Mouse (Mus musculus) right cerebral cortex, postnatal 4 days (tissue): ENCODE measurements around the gene S1pr4.
A peak's percentile ranks its signal among the peaks of the same experiment; 100 is the strongest.

Experiments
- DNase-seq: peaks from one replicate; pipeline ENCODE4 v3.0.0-alpha.2; 2022

S1pr4 gene

DNA sequence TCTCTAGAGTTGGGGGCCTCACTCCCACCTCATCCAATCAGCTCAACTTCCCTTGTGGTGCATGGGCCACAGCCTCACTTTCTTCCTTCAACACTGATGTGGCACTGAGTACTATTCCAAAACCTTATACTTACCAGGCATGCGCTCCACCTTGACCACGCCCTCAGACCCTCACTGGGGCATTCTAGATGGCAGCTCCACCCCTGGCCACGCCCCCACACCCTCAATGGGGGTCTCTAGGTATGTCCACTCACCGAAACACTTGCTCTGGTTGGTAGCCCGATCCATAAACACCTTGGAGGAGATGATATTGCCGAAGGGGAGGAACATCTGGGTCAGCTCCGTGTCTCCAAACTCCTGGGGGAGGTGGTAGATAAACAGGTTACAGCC, 37.5 kb downstream of the S1pr4 start:
- no peak for DNase-seq

GRCm38 (mm10) chr10:81461673-81462414, 38.1 kb downstream of the S1pr4 start:
- DNase-seq = peak; percentile 10

DNA sequence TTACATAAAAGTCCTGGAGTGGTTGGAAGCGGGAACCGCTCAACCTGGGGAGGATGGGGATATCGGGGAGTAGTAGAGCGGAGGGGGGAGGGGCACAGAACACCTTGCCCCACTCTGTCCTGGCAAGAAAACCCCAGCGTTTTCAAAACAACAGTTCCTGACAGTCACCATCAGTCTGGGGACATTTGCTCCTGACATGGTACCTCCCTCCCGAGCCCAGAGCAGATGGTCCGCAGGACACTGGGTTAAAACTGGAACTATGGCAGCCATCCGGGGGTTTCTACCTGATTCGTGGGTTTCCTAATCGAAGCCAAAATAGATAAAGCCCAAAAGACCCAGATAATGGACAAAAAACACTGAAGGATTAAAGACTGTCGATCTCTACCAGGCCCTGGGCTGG, 39.0 kb downstream of the S1pr4 start:
- peak; percentile 8 for DNase-seq

DNA sequence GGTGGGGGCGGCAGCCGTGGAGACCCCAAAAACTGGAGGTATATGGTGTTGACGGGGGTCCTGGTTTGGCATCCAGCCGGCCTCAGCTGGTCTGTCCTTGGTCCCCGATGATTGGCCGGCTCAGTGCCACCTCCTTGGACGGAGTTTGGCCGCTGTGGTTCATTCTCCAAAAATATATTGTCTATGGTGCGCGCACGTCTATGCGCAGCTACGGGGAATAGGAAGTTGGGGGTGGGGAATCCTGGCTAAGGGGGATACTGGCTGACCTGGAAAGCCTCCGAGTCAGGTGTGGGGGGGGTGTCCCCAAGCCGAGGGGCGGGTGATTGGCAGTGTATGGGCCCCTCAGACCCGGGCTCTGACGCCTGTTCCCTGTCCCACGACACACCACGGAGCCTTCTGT, 39.5 kb downstream of the S1pr4 start:
- DNase-seq = peak; percentile 28

GRCm38 (mm10) chr10:81459399-81459798, 40.5 kb downstream of the S1pr4 start:
- peak; percentile 4 for DNase-seq

DNA sequence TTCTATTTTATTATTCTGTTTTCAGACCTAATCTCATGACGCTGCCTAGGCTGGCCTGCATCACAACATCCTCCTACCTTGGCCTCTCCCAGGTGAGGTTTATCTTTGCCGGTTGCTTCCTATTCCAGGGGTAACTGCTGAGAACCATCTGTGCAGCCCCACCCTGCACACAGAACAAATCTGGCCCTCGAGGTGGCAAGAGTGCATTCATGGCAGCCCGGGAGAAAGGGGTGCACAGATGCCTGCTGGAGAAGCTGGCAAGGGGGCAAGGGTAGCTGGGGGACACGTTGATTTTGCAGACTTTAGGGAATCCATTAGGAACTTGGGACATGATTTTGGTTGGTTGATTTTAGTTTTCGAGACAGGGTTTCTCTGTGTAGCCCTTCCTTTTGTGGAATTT, 41.7 kb downstream of the S1pr4 start:
- DNase-seq = peak; percentile 9

DNA sequence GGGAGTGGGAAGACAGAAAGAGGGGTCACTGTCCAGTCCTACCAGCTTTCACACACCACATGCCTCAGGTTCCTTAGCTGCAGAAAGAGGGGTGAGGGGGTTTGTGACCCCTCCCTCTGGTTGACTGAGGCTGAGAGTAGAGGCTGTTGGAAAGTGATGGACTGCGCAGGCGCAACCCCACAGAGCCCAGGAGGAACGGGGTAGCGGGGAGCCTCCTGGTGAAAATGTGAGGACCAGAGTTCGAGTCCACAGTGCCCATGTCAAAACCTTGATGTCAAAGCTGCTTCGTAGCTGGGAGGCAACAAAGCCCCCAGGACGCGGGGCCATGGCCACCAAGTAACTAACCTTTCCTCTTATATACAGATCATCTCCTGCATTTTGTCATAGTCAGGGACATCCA, 42.3 kb downstream of the S1pr4 start:
- peak; percentile 4 for DNase-seq

DNA sequence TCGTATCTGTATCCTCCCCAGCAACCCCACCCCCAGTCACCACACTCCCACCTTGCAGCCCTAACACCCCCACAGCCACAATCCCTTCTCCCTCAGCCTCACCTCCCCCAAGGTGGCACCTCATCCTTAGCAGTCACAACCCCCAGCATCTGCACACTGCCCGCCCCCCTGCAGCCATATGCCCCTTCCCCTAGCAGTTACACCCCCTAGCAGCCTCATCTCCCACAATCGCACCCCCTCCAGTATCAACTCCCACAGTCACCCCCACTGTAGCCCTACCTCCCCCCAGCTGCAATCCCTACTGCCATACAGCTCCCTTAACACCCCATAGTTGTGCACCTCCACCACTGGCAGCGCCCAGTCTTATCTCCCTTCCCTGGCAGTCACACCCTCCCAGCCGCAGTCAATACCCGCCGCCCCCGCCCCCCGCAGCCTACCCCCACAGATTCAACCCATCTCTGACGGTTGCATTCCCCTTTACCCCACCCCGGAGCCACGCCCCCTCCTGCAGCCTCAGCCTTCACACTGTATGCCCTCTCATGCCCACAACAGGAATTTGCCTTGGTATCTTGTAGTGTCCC, 42.9 kb downstream of the S1pr4 start:
- DNase-seq = peak; percentile 7

- DNase-seq = peak; percentile 3
These were observed 44.6 kb downstream of the S1pr4 start, which contains the start of gene Nfic for GRCm38 (mm10) chr10:81455181-81455895. Gene Nfic, minus strand, starts transcription at chr10:81455635.

DNA sequence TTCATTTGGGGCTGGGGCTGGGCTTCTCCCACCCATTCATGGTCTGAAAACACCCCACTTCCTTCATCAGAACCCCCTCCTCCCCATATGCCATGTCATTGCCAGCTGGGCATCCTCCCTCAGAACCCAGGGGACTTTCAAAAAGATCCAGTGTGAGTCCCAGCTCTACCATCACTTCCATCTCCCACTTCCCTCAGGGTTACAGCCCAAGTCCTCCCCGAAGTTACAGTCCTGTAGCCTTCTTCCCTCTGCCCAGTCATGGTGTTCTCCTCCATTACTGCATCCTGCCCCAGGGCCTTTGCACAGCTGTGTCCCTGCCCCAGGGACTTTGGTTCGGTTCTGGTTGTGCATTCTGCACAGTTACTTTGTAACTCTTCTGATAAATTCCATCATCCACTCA, 45.8 kb downstream of the S1pr4 start:
- no peak for DNase-seq

GRCm38 (mm10) chr10:81452947-81453288, 47.0 kb downstream of the S1pr4 start:
- peak; percentile 2 for DNase-seq

DNA sequence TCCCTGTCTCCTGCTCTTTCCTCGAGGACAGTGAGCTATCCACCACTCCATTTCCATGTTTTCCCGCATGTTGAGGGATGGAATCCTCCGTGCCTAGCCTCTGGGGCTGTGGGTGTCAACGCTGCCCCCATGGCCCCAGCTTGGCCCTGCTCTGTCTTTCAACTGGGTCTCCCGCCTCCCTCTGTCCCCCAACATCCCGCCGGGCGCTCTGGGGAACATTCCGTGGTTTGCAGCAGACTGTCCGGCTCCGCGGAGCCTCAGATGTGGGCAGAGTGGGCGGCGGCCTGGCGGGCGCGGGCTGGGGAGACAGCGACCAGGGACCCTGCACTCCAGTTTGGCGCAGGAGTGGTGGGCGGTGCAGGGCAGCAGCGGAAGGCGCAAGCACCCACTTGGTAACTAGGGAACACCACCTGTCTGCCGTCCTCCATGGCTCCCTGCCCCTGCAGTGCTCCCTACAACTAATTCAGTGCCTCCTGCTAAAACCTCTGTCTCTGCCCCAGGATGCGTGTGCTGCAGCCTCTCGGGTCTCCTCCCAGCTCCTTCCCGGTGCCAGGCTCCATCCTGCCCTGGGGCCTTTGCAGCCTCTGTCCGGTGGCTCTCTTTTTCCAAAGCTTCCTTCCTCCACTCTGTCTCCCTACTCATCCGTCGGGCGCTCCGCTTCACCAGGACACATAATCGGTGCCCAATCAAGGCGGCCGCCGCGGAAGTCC, 47.5 kb downstream of the S1pr4 start:
- DNase-seq = peak; percentile 4

DNA sequence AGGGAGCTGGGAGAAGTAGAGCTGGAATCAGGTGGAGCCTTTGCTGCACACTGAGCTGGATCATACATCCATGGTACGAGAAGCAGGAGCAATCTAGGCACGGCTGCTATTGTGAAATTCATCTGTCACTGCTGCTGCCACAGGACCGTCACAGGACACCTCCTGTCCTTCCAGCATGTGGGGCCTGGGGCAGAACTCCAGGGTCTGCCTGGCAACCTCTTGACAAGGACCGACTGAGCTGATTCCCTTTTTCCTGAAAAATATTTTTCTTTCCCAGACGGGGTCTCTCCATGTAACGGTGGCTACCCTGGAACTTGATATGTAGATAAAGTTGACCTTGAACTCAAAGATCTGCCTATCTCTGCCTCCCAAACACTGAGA, 48.6 kb downstream of the S1pr4 start:
- no peak for DNase-seq

DNA sequence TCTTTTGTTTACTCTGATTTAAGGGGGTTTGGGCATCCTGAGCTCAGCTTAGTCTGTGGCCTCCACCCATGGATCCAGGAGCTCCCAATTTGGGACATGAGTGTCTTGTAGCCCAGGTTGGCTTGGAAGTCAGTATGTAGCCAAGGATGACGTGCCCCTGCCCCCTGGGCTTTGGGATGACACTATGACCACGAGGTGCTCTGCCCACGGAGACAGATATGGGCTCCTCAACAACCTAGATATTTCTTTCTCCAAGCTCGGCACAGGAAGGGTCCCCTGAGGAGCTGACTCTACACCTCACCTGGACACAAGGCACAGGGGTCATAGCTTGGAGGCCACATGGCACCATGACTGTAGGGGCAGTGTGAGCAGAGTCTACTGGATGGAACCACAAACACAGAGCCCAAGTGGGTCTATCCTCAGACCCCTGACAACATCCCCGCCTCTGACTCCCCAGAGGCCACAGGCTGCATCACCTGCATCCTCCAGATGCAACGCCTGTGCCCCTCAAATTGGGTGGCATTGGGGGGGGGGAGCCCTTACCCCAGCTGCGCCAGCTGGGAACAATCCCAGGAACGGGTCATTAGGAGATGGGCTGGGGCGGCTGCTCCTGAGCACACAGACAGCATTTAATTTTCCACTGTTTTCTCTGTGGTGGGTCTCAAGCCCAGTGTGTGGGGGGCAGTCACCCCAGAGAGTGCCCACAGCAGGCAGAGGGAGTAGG, 49.1 kb downstream of the S1pr4 start:
- no peak for DNase-seq

GRCm38 (mm10) chr10:81450140-81450539, 49.8 kb downstream of the S1pr4 start:
- DNase-seq = peak; percentile 81
